Mouse (Mus musculus): ENCODE measurements around the gene Tkt. TPM values are rescaled to one million over a fixed set of nuclear protein-coding genes. Genes with fewer than 3 reads are reported as not detected.

Gene Tkt
- polyA plus RNA-seq, 1 experiment = 53.0 TPM

GRCm38 (mm10) chr14:30562343-30562742, 14.2 kb downstream of the Tkt start:
- H3K4me3 ChIP-seq = no peak overlapping the region
- H3K36me3 ChIP-seq (ENCODE audit: control insufficient read depth, insufficient read depth) = peaks cover 19% of the 10 kb centered on the region
- TF ChIP-seq MAX (IDR thresholded peaks at IDR 0.05; ENCODE audit: low read depth) = no peak
- no peak for TF ChIP-seq E2F4 (IDR thresholded peaks at IDR 0.05; ENCODE audit: insufficient read depth)
- no peak for TF ChIP-seq CEBPB (IDR thresholded peaks at IDR 0.05; ENCODE audit: insufficient read depth, poor library complexity, severe bottlenecking)
- no peak for TF ChIP-seq TCF12 (IDR thresholded peaks at IDR 0.05; ENCODE audit: insufficient read depth, poor library complexity, severe bottlenecking)
- TF ChIP-seq TCF3 (IDR thresholded peaks at IDR 0.05; ENCODE audit: insufficient read length, low read depth) = no peak
- no peak for TF ChIP-seq SRF (IDR thresholded peaks at IDR 0.05; ENCODE audit: control insufficient read depth, insufficient read length, low read depth)
- no peak for TF ChIP-seq REST (IDR thresholded peaks at IDR 0.05; ENCODE audit: insufficient read depth, insufficient read length)
- no peak for TF ChIP-seq POLR2A (IDR thresholded peaks at IDR 0.05; ENCODE audit: insufficient read length, low read depth)
- TF ChIP-seq USF1 (IDR thresholded peaks at IDR 0.05; ENCODE audit: low read depth) = no peak
- no peak for TF ChIP-seq MYOG (IDR thresholded peaks at IDR 0.05; ENCODE audit: control insufficient read depth in 1 of 3, insufficient read depth in 1 of 3, insufficient read length in 2 of 3, low read depth in 2 of 3)
- TF ChIP-seq MYOD1 (IDR thresholded peaks at IDR 0.05; ENCODE audit: control insufficient read depth in 1 of 3, insufficient read length in 2 of 3, low read depth in 2 of 3) = no peak
- TF ChIP-seq POLR2AphosphoS2 (IDR thresholded peaks at IDR 0.05; ENCODE audit: insufficient read length, low read depth) = no peak
- no peaks in the 10 kb centered on the region for H3K79me2 ChIP-seq (ENCODE audit: control insufficient read depth, insufficient read depth)
- no peak overlapping the region for H3K4me2 ChIP-seq (ENCODE audit: low read depth)
- no peaks in the 10 kb centered on the region for H3K27me3 ChIP-seq (ENCODE audit: control insufficient read depth, insufficient read depth, insufficient read length)
- no peak overlapping the region for H3ac ChIP-seq (ENCODE audit: control insufficient read depth, insufficient read length)

- H3K27me3 ChIP-seq (ENCODE audit: control insufficient read depth, insufficient read depth, insufficient read length) = no peaks in the 10 kb centered on the region
- no peak overlapping the region for H3ac ChIP-seq (ENCODE audit: control insufficient read depth, insufficient read length)
- TF ChIP-seq E2F4 (IDR thresholded peaks at IDR 0.05; ENCODE audit: insufficient read depth) (no peak), MYOG (IDR thresholded peaks at IDR 0.05; ENCODE audit: control insufficient read depth in 1 of 3, insufficient read depth in 1 of 3, insufficient read length in 2 of 3, low read depth in 2 of 3) (no peak), TCF3 (IDR thresholded peaks at IDR 0.05; ENCODE audit: insufficient read length, low read depth) (no peak), USF1 (IDR thresholded peaks at IDR 0.05; ENCODE audit: low read depth) (no peak), MAX (IDR thresholded peaks at IDR 0.05; ENCODE audit: low read depth) (no peak), POLR2AphosphoS2 (IDR thresholded peaks at IDR 0.05; ENCODE audit: insufficient read length, low read depth) (no peak), SRF (IDR thresholded peaks at IDR 0.05; ENCODE audit: control insufficient read depth, insufficient read length, low read depth) (no peak), POLR2A (IDR thresholded peaks at IDR 0.05; ENCODE audit: insufficient read length, low read depth) (no peak), REST (IDR thresholded peaks at IDR 0.05; ENCODE audit: insufficient read depth, insufficient read length) (no peak), CEBPB (IDR thresholded peaks at IDR 0.05; ENCODE audit: insufficient read depth, poor library complexity, severe bottlenecking) (no peak), MYOD1 (IDR thresholded peaks at IDR 0.05; ENCODE audit: control insufficient read depth in 1 of 3, insufficient read length in 2 of 3, low read depth in 2 of 3) (no peak), TCF12 (IDR thresholded peaks at IDR 0.05; ENCODE audit: insufficient read depth, poor library complexity, severe bottlenecking) (no peak)
- no peak overlapping the region for H3K4me3 ChIP-seq
- no peaks in the 10 kb centered on the region for H3K79me2 ChIP-seq (ENCODE audit: control insufficient read depth, insufficient read depth)
- no peak overlapping the region for H3K4me2 ChIP-seq (ENCODE audit: low read depth)
- H3K36me3 ChIP-seq (ENCODE audit: control insufficient read depth, insufficient read depth) = peaks cover 36% of the 10 kb centered on the region
Measured at GRCm38 (mm10) chr14:30564451-30564850, 16.3 kb downstream of the Tkt start.

DNA sequence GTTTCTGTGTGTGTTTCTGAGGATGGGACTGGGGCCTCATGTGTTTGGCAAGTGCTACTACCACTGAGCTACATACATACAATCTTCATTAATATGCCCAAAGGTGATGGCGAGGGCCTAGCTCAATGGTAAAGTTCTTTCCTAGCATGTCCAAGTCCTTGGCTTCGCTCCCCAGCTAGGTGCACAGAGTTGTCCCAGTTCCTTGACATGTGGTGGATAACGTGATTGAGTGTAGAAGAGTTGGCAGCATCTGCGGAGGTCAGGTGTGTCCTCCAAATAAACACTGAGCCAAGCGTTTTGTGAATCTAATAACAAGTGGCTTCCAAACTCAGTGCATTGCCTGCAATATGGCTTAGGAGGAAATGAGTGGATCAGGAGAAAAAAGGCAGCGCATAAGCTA, 18.2 kb downstream of the Tkt start:
- TF ChIP-seq TCF12 (IDR thresholded peaks at IDR 0.05; ENCODE audit: insufficient read depth, poor library complexity, severe bottlenecking) (no peak), POLR2AphosphoS2 (IDR thresholded peaks at IDR 0.05; ENCODE audit: insufficient read length, low read depth) (no peak), MYOD1 (IDR thresholded peaks at IDR 0.05; ENCODE audit: control insufficient read depth in 1 of 3, insufficient read length in 2 of 3, low read depth in 2 of 3) (no peak), MAX (IDR thresholded peaks at IDR 0.05; ENCODE audit: low read depth) (no peak), POLR2A (IDR thresholded peaks at IDR 0.05; ENCODE audit: insufficient read length, low read depth) (no peak), CEBPB (IDR thresholded peaks at IDR 0.05; ENCODE audit: insufficient read depth, poor library complexity, severe bottlenecking) (no peak), E2F4 (IDR thresholded peaks at IDR 0.05; ENCODE audit: insufficient read depth) (no peak), TCF3 (IDR thresholded peaks at IDR 0.05; ENCODE audit: insufficient read length, low read depth) (no peak), USF1 (IDR thresholded peaks at IDR 0.05; ENCODE audit: low read depth) (no peak), SRF (IDR thresholded peaks at IDR 0.05; ENCODE audit: control insufficient read depth, insufficient read length, low read depth) (no peak), MYOG (IDR thresholded peaks at IDR 0.05; ENCODE audit: control insufficient read depth in 1 of 3, insufficient read depth in 1 of 3, insufficient read length in 2 of 3, low read depth in 2 of 3) (no peak), REST (IDR thresholded peaks at IDR 0.05; ENCODE audit: insufficient read depth, insufficient read length) (no peak)
- no peak overlapping the region for H3K4me3 ChIP-seq
- H3K79me2 ChIP-seq (ENCODE audit: control insufficient read depth, insufficient read depth) = no peaks in the 10 kb centered on the region

DNA sequence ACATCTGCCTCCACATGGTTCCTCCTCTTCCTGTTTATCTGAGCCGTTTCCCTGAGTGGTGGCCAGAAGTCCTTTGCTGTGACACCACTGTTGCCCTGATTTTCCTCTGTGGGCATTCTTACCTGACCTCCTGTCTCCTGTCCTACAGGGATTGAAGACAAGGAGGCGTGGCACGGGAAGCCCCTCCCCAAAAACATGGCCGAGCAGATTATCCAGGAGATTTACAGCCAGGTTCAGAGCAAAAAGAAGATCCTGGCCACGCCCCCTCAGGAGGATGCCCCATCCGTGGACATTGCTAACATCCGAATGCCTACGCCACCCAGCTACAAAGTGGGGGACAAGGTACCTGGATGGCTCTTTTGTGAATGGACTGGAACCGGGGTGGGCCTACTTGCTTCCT, 19.9 kb downstream of the Tkt start:
- TF ChIP-seq MYOG (IDR thresholded peaks at IDR 0.05; ENCODE audit: control insufficient read depth in 1 of 3, insufficient read depth in 1 of 3, insufficient read length in 2 of 3, low read depth in 2 of 3) = no peak
- TF ChIP-seq USF1 (IDR thresholded peaks at IDR 0.05; ENCODE audit: low read depth) = no peak
- no peak for TF ChIP-seq TCF3 (IDR thresholded peaks at IDR 0.05; ENCODE audit: insufficient read length, low read depth)
- no peak for TF ChIP-seq TCF12 (IDR thresholded peaks at IDR 0.05; ENCODE audit: insufficient read depth, poor library complexity, severe bottlenecking)
- no peak for TF ChIP-seq CEBPB (IDR thresholded peaks at IDR 0.05; ENCODE audit: insufficient read depth, poor library complexity, severe bottlenecking)
- no peak for TF ChIP-seq SRF (IDR thresholded peaks at IDR 0.05; ENCODE audit: control insufficient read depth, insufficient read length, low read depth)
- no peak for TF ChIP-seq POLR2A (IDR thresholded peaks at IDR 0.05; ENCODE audit: insufficient read length, low read depth)
- no peak for TF ChIP-seq POLR2AphosphoS2 (IDR thresholded peaks at IDR 0.05; ENCODE audit: insufficient read length, low read depth)
- TF ChIP-seq MYOD1 (IDR thresholded peaks at IDR 0.05; ENCODE audit: control insufficient read depth in 1 of 3, insufficient read length in 2 of 3, low read depth in 2 of 3) = no peak
- TF ChIP-seq MAX (IDR thresholded peaks at IDR 0.05; ENCODE audit: low read depth) = no peak
- TF ChIP-seq E2F4 (IDR thresholded peaks at IDR 0.05; ENCODE audit: insufficient read depth) = no peak
- H3K27me3 ChIP-seq (ENCODE audit: control insufficient read depth, insufficient read depth, insufficient read length) = no peaks in the 10 kb centered on the region

More for the DNA sequence above, 18.2 kb downstream of the Tkt start:
- H3K4me2 ChIP-seq (ENCODE audit: low read depth) = no peak overlapping the region
- peaks cover 40% of the 10 kb centered on the region for H3K36me3 ChIP-seq (ENCODE audit: control insufficient read depth, insufficient read depth)
- no peaks in the 10 kb centered on the region for H3K27me3 ChIP-seq (ENCODE audit: control insufficient read depth, insufficient read depth, insufficient read length)
- no peak overlapping the region for H3ac ChIP-seq (ENCODE audit: control insufficient read depth, insufficient read length)

More for the DNA sequence above, 19.9 kb downstream of the Tkt start:
- Histone ChIP-seq H3K36me3 (ENCODE audit: control insufficient read depth, insufficient read depth) (peaks cover 47% of the 10 kb centered on the region), H3K4me2 (ENCODE audit: low read depth) (no peak overlapping the region), H3K79me2 (ENCODE audit: control insufficient read depth, insufficient read depth) (no peaks in the 10 kb centered on the region), H3K4me3 (no peak overlapping the region), H3ac (ENCODE audit: control insufficient read depth, insufficient read length) (no peak overlapping the region)
